Mouse (Mus musculus) heart, postnatal 25 days (tissue): ENCODE data around the gene Snx5. TPM values are rescaled to one million over a fixed set of nuclear protein-coding genes. Genes with fewer than 3 reads are reported as not detected.

Experiments used
- DNase-seq: peaks from one replicate; pipeline ENCODE4 v3.0.0; 2022; ENCODE audit warnings: low spot score
- intact Hi-C: fragments of 180-260 bp; cut with DNase I; formaldehyde crosslinking; loops from one replicate; pipeline ENCODE4 v1.15.1; 2025
- total RNA-seq, 2 experiments: library from RNA; stranded (reverse); gene quantifications; 2 replicates each; pipeline ENCODE4 v1.2.3; 2021

Snx5 gene
- 10 to 100 TPM; 47.7 to 48.8 TPM for total RNA-seq

DNA sequence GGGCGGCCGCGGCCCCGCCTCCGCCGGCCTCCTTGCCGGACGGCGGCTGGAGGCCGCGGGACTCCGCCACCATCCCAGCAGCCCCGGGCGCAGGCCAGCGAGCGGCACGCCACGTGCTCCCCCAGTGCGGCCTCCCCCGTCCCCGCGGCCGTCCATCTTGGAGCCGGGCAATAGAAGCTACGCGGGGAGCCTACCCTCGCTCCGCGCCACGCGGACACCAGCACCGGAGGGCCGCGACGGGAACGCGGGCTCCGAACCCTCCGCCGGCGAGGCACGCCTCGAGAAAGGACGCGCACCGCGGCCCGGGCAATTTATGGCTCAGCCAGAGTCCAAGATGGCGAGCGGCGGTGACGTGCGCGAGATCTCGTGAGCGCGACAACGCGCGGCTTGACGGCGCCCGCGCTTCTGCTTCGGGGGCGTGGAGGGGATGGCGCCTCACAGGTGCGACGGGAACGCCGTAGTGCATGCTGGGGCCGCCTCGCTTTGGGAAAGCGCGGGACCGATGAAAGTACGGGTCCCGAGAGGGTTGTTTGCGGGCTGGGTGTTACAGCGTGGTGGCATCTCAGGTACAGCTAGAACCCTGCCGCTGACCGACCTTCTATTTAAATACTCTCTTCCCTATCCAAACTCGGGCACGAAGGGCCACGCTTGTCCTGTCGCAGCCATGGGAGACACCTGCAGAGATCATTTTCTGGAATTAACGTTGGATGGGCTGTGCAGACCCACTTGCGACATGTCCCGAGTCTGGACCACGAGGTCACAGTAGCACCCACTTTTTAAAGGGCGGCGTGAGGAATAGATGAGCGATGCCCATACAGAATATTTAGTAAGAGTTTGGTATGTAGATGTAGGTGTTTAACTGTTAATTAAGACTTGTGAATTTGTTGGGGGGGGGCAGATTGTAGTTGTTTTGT lies at the start of gene Snx5, which contains the start of gene Mgme1:
TSS of gene Snx5 (minus strand) at position 400 of the 914 bp plus-strand sequence.
TSS of gene Mgme1 (plus strand) at position 157 of the 914 bp plus-strand sequence.
- intact Hi-C loops, result loop anchor here (5.0 kb wide), 2 partner anchors 97 to 263 kb away; partner anchors contain the start of genes Kat14 and Pet117
- DNase-seq, result peak; percentile 85

DNA sequence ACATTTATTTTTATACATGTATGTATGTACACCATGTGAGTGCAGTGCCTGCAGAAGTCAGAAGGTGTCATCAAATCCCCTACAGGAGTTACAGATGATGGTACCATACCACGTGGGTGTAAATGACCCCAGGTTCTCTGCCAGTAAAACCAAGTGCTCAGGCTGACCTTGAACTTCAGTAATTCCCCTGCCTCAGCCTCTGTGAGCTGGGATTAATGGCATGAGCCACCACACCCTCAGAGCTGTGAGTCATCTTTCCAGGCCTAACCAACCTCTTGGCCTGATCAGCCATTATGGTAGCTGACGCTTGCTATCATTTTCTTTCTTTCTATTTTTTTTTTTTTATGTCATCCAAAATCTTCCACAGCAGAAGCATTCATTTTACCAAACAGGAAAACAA lies 40.7 kb upstream of the Snx5 start:
- intact Hi-C loops, result no loop called here
- no peak for DNase-seq

DNA sequence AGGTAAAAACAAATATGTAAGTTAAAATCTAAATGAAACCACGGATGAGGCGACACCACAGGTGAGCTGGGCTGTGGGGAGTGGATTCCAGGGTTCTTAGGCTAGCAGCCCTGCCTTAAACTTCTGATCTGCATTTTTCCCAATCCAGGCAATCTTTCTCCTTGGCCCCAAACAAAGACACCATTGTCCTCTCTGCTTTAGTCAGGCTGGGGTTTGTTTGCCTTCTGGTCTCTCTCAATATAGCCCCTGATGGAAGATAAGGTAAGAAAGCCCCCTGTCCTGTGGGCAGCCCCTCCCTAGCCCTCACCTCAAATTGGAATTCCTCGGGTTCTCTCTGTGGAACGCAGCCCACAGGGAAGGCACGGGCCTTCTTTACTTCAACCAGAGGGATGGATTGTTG lies 39.6 kb upstream of the Snx5 start:
- DNase-seq, result no peak
- intact Hi-C loops, result no loop called here

DNA sequence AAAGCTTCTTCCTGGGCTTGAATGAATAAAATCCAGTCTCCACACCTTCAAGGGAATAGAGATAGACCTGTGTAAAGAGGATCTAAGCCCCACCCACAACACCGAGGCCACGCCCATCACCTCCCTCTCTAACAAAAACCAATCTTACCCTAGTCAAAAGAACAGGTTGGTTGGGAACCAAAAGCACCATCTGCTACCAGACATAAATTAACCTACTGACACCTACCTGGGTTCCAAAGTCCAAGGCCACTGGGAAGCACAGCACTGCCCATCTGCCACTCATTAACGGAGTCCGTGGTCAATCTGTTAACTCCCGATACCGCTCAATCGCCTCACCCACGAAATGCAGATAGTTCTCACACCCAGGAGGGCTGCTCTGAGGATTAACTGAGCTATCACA lies 37.9 kb upstream of the Snx5 start:
- intact Hi-C loops, result no loop called here
- no peak for DNase-seq

DNA sequence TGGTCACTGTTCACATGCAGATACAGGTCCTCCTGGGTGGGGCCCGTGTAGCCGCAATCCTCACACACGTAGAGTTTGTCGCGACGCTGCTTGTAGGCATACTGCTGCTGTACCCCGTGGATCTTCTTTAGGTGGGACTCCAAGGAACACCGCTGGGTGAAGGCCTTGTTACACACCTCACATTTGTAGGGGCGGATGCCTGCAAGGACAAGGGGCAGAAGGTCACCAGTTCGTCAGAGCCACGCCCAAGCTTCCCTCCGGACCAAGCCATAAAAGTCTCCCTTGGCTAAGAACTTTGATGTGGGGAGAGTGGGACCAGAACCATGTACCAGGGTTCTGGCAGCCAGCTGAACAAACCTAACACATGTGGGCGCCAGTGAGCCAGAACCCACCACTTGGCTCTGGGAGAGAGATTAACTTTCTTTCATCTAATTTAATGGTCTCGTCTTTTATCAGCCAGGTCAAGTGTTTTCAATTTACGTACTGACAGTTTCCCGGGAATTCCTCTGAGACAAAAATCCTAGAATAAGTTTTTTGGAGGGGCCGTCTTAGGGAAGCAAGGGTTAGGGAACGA lies 35.1 kb upstream of the Snx5 start:
- intact Hi-C loops, result loop anchor here (2.0 kb wide), 1 partner anchor 147 kb away; no protein-coding TSS in a partner anchor

DNA sequence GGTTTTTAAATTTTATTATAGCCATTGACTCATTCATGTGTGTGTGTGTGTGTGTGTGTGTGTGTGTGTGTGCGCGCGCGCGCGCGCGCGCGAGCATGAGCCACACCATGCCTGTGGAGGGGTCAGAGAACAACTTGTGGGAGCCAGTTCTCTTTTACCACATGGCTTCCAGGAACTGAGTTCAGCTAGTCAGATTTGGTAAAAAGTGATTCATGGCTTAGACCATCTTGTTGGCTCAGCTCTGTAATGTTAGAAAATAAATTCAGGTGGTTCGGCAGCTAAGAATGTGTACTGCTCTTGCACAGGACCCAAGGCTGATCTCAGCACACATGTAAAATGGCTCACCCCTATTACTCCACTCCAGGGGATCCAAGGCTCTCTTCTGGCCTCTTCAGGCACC lies 30.4 kb upstream of the Snx5 start:
- intact Hi-C loops, result no loop called here
- no peak for DNase-seq

More for the DNA sequence above, 35.1 kb upstream of the Snx5 start:
- no peak for DNase-seq

DNA sequence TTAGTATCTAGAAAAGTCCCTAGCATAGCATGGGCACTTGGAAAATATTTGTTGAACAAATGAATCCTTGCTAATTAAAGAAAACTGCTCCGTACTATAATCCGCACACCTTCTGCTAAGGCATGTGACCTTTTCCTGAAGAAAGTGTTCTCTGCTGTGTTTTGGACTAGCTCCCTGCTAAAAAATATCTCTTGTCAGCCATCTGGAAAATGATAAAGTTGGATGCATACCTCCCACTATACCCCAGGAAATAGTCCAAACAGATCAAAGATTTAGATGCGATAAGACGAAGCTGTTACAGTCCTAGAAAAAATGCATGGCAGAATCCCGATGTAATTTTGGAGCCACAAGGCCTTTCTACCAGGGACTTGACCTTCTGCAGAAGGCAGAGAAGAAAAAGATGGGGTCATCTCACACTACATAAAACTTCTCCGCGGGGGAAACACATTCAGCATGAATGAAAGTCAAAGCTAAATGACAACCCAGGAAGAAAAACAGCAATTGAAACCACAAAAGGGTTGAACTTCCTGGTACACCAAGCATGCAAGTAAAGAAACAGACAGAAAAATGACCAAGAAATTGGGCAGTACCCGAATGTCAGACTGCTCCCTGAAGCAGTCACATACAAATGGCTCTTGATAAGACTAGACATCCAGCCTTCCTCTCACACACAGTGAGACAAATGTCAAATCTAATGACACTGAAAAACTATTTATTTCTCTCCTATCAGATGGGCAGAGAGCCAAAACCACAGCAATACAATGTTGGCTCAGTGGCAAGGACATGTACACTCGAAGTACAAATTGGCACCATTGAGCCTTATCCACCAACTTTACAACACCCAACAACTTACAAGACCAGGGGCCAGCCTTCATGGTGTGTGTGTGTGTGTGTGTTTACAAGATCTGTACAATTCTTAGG lies 29.3 kb upstream of the Snx5 start:
- intact Hi-C loops, result no loop called here
- DNase-seq, result no peak

DNA sequence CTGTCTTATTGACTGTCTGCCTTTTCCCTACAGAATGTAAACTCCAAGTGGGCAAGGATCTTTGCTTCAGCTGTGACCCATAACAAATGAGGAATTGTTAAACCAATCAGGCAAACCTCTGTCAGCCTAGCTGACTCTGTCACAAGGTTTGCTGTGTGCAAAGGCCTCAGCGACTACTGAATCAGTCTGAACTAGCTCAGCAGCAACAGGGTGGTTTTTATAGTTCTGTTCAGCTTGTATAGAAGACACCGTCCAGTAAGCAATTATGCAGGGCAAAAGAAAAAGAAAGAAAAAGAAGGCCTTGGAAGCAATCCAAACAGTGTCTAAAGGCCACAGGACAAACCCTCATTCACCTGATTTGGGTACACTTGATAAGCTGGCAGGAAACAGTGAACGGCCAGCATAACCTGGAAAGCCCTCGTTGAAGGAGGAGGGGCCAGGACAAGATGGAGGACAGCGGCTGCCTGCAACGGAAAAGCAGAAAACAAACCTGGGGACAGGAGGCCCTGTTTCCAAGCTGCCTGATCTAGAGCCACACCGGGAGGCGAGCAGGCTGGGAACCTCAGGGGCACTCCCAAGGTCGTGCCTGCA lies 24.5 kb upstream of the Snx5 start:
- intact Hi-C loops, result no loop called here
- DNase-seq, result no peak

DNA sequence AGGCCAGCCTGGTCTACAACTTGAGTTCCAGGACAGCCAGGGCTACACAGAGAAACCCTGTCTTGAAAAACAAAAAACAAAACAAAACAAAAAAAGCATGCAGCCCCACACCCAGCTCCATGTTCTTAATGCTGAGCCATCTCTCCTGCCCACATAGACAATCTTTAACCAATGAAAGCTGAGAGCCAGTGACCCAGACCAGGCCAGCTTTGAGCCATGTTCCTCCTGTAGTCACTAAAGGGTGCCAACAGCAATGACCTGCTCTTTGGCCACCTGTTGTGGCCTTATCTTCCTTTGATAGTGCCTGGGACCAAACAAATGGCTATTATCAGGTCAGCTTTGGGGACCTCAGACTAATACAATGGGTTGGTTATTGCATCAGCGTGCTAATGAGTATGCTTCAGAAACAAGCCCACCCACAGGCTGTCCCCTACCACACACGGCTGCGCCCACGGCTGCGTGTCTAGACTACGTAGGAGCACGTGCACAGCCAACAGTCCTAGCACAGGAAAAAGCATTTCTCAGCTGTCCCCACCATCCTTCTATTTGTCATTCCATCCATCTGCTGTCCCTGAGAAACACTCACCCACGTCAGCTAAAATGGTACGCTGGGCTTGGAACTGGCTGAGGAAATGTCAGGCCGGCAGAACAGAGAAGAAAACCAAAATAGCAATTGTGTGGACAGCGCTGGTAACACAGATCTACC lies 21.0 kb upstream of the Snx5 start:
- intact Hi-C loops, result no loop called here
- DNase-seq, result no peak

DNA sequence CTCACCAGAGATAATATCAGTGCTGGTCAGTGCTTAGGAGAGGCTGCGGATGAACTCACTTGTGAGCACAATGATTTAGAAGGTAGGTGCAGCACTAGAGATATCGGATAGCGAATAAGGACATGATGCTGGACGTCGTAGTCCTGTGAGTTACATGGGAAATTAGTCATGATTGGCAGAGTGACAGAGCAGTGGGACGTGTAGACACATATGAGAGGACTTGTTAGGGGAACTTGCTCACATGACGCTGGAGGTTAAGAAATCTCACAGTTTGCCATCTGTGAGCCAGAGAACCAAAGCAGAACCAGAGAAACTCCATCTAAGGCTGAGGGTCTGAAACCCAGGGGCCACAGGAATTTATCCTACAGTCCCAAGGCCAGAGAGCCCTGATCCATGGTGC lies 19.6 kb upstream of the Snx5 start:
- intact Hi-C loops, result no loop called here
- DNase-seq, result no peak

DNA sequence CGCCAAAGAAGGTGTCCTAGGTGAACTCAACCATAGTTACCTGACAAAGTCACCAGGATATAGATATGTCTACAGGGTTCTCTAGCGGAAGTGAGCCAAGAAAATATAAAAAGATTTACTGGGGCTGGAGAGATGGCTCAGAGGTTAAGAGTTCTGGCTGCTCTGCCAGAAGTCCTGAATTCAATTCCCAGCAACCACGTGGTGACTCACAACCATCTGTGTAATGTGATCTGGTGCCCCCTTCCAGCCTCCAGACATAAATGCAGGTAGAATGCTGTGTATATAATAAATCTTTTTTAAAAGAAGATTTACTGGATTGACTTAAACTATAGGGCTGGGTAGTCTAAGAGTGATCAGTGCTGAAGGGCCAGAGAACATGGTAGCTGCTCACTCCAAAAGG lies 10.7 kb upstream of the Snx5 start:
- intact Hi-C loops, result no loop called here

DNA sequence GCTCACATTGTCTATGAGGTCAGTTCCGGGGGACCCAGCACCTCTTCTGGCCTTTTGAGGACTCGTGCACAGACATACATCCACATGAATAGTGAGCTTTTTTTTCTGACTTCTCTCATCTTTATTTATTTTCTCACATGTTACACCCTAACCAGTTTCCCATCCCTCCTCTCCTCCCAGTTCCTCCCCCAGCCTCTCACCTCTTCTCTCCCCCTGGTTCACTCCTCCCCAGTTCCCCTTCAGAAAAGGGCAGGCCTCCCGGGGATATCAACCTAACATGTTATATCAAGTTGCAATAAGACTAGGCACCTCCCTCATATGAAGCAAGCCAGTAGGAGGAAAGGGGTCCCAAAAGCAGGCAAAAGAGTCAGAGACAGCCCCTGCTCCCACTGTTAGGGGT lies 9.9 kb upstream of the Snx5 start:
- DNase-seq, result no peak
- intact Hi-C loops, result no loop called here

More for the DNA sequence above, 10.7 kb upstream of the Snx5 start:
- no peak for DNase-seq

DNA sequence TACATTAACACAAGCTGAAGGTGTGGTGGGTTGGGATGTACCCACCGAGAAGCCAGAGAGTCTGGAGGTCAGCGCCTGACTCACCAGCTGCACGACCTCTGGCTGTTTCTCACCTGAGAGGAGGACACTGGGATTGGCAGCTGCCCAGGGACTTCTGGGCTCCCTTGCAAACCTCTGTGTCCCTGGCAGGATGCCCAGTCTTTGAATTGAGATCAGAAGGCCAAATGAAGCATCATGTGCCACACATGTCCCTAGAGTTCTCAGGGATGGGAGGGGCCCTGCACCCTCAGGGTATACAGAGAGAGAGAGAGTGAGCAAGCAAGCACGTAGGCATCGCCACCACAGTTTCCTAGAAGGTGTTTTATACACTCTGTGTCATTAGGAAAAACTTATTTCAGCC lies 9.0 kb upstream of the Snx5 start:
- peak; percentile 45 for DNase-seq
- intact Hi-C loops, result no loop called here

DNA sequence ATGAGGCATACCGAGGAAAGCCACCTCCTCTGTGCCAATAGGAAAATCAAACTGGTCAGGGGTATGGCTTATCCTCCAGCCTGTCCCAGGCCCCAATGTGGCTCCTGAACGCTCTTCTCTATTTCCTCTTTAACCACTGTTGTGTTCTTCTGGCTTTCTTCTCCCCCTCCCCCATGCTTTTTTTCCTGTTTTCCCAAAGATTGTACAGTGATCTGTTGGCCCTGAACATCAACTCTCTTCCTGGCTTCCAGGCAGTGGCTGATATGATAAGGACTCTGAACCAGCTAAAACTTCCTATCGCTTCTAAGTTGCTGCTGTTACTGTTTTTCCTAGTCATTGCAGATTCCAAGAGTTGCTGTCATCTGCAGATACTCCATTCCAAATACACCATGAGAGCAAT lies 6.2 kb upstream of the Snx5 start:
- no peak for DNase-seq
- intact Hi-C loops, result no loop called here

DNA sequence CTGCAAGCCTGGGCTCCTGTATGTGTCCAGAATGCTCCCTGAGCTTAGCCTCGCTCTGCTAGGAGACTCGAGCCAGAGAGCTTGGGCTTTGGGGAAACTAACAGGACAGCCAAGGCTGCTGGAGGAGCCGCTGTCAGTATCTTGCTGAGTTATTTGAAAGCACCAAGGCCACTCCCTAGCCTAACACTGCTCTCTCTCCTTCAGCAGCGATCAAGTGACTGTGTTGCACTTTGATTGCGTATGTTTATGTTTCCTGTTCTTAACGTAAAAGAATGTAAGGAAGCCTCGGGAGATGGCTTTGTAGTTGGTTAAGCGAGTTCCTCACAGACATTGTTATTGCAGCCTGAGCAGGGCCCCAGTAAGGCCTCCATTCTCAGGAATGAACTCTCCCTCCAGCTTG lies 4.0 kb upstream of the Snx5 start:
- intact Hi-C loops, result loop anchor here (5.0 kb wide), 2 partner anchors 93 to 267 kb away; partner anchors contain the start of genes Kat14 and Pet117
- DNase-seq, result no peak

DNA sequence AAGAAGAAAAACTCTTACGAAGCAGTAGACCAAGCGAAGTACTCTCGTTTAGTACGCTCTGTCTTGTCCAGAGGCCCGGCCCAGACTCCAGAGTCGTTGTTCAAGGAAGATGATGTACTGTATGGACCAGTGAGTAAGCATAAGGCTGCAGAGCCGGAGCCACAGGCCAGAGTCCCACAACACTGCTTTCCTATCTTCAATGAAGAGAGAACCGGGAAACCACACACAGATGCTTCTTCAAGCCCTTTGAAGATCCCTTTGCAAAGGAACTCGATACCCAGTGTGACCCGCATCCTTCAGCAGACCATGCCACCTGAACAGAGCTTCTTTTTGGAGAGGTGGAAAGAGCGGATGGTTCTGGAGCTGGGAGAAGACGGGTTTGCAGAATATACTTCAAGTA lies 1.4 kb upstream of the Snx5 start:
- intact Hi-C loops, result loop anchor here (5.0 kb wide), 2 partner anchors 95 to 265 kb away; partner anchors contain the start of genes Kat14 and Pet117
- no peak for DNase-seq

DNA sequence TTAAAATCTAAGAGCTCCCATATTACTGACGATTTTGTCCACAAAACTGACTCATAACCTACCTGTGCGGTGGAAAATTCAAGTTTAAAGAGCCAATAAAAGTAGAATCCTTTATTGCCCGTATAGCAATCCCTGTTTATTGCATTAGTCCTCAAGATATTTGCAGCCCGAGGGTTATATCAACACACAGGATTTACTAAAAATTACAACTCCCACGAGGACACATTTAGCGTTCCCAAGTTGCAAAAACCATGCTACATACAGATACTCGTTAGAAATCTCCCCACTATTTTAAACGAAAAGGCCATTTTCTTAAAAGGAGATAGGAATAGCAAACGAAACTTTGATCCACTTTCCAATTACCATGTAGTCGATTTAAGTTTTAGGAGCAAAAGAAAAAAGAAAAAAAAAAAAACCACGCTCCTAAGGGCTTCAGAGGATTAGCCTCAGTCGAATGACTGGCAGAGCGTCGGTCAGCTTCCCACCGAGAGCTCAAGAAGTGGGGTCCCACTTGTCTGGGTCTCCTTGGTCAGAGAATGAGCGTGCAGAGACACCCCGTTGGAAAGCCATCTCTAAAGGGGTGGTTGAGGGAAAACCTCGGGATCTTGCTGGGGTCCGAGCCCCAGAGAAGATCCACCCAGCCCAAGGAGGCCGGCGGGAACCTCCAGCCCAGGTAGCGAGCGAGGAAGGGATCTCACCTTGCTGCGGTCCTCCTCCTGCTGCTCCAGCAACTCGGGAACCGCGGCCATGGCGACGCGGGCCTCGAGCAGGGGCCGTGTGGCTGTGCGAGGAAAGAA lies 829 bp downstream of the Snx5 start:
- DNase-seq, result no peak
- intact Hi-C loops, result loop anchor here (5.0 kb wide), 2 partner anchors 97 to 263 kb away; partner anchors contain the start of genes Kat14 and Pet117

DNA sequence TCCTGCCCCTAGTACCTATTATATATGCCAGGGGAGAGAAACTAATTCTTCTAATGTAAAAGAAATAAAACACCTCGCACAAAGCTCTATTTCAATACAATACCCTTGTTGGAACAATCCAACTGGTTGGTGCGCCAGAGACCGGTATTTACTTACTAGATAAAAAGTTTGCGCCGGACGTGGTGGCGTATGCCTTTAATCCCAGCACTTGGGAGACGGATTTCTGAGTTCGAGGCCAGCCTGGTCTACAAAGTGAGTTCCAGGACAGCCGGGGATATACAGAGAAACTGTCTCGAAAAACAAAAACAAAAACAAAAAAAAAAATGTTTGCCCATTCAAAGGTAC lies 1.4 kb downstream of the Snx5 start:
- DNase-seq, result no peak
- intact Hi-C loops, result no loop called here
